Mouse (Mus musculus): ENCODE measurements around the gene Mecom.
A peak's percentile ranks its signal among the peaks of the same experiment; 100 is the strongest.

Mecom gene

GRCm38 (mm10) chr3:30076522-30076921 is 471.3 kb downstream of the Mecom start:
- no peak for DNase-seq

GRCm38 (mm10) chr3:30071271-30071670 is 476.5 kb downstream of the Mecom start:
- no peak for DNase-seq

- DNase-seq, result no peak
These were observed 481.3 kb downstream of the Mecom start for GRCm38 (mm10) chr3:30066519-30066918.

GRCm38 (mm10) chr3:30060058-30060457 is 487.8 kb downstream of the Mecom start:
- DNase-seq, result no peak

GRCm38 (mm10) chr3:30059615-30060014 is 488.2 kb downstream of the Mecom start:
- DNase-seq, result no peak

- DNase-seq, result no peak
These were observed 496.5 kb downstream of the Mecom start for GRCm38 (mm10) chr3:30051287-30051686.

- DNase-seq, result no peak
These were observed 497.0 kb downstream of the Mecom start for GRCm38 (mm10) chr3:30050795-30051194.

- no peak for DNase-seq
These were observed 499.0 kb downstream of the Mecom start for GRCm38 (mm10) chr3:30048792-30049191.

- DNase-seq, result no peak
These were observed 499.7 kb downstream of the Mecom start for GRCm38 (mm10) chr3:30048157-30048556.

- no peak for DNase-seq
These were observed 504.3 kb downstream of the Mecom start for GRCm38 (mm10) chr3:30043525-30043924.

GRCm38 (mm10) chr3:30038545-30038944 is 509.3 kb downstream of the Mecom start:
- DNase-seq, result no peak

GRCm38 (mm10) chr3:30019961-30020360 is 527.8 kb downstream of the Mecom start:
- DNase-seq, result no peak

GRCm38 (mm10) chr3:30019411-30019810 is 528.4 kb downstream of the Mecom start:
- DNase-seq, result no peak

GRCm38 (mm10) chr3:30018202-30018601 is 529.6 kb downstream of the Mecom start:
- no peak for DNase-seq

- DNase-seq, result no peak
These were observed 531.0 kb downstream of the Mecom start for GRCm38 (mm10) chr3:30016766-30017165.

- DNase-seq, result peak; percentile 51
These were observed 532.7 kb downstream of the Mecom start for GRCm38 (mm10) chr3:30014962-30015660.

GRCm38 (mm10) chr3:30014279-30014678 is 533.5 kb downstream of the Mecom start:
- DNase-seq, result no peak

GRCm38 (mm10) chr3:30013416-30013815 is 534.4 kb downstream of the Mecom start:
- no peak for DNase-seq

- DNase-seq, result peak; percentile 29
These were observed 535.0 kb downstream of the Mecom start for GRCm38 (mm10) chr3:30012666-30013365.

GRCm38 (mm10) chr3:30012150-30012549 is 535.7 kb downstream of the Mecom start:
- no peak for DNase-seq

GRCm38 (mm10) chr3:30011712-30012111 is 536.1 kb downstream of the Mecom start:
- no peak for DNase-seq

GRCm38 (mm10) chr3:30010889-30011288 is 536.9 kb downstream of the Mecom start:
- no peak for DNase-seq

- no peak for DNase-seq
These were observed 538.2 kb downstream of the Mecom start for GRCm38 (mm10) chr3:30009596-30009995.

GRCm38 (mm10) chr3:30004888-30005405 is 542.9 kb downstream of the Mecom start:
- DNase-seq, result no peak

Data from liver (tissue).